Mouse (Mus musculus): ENCODE measurements at regions not wholly inside any gene's neighbourhood (a gene's known extent, or its start where the extent isn't known, plus 50 kb on each side); places are given as distances from the start of the nearest gene placed in this dataset.

DNA sequence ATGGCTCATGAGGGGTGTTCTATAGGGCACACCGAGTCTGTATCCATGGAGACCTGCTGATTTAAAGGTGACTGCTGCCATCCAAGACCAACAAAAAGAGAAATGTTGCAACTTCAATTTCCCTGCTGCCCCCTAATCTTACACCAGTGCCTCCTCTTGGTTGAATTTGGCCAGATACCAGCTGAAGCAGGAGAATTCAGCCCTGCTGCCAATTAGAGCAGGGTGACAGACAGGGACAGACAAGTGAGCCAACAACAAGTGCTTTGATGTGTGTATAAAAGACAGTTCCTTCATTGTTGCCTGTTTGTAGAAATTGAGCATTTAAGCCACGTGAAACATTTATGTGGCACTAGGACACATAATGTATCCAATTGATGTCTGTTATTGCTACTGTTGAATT is 75.5 kb upstream of the Adamts5 start:
- no peak for DNase-seq (ENCODE audit: low spot score)

DNA sequence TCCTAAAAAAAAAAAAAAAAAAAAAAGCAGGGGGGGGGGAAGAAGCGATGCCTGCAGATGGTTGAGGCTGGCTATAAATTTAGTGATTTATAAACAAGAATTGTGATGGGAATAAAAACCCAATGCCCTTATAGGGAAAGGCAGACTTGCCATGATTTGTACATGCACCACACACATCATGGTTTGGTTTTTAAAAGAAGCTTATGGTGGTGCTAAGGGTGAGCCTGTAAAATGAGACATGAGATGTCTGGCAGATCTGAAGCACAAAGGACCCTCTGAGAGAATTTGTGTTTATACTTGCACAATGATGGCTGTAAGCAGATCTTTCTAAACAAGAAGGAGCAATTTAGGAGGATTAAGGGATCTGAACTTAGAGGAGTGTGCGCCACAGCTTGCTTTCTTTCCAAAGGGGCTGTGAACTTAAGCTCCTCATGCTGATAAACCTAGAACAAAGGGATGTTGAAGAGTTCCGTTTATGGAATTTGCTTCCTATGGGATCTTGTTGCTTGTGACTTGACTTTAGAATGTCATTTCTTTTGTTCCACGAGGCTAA is 65.3 kb upstream of the Adamts5 start:
- DNase-seq (ENCODE audit: low spot score), result no peak

GRCm38 (mm10) chr16:85966251-85966650 is 64.6 kb upstream of the Adamts5 start:
- DNase-seq (ENCODE audit: low spot score), result no peak

GRCm38 (mm10) chr16:85964352-85965210 is 63.0 kb upstream of the Adamts5 start:
- no peak for DNase-seq (ENCODE audit: low spot score)

GRCm38 (mm10) chr16:85956006-85956562 is 54.5 kb upstream of the Adamts5 start:
- no peak for DNase-seq (ENCODE audit: low spot score)

DNA sequence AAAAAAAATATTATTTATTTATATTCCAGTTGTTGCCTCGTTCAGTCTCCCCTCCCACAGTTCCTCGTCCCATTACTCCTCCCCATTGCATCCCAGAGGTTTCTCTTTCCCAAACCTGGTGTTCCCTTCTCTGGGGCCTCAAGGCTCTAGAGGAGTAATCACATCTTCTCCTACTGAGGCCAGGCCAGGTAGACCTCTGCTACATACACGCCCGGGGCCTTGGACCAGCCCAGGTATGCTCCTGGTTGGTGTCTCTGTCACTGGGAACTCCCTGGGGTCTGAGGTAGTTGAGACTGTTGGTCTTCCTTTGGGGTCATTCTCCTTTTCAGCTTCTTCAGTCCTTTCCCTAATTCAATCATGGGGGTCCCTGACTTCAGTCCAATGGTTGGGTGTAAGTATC is 50.0 kb upstream of the Adamts5 start:
- no peak for DNase-seq (ENCODE audit: low spot score)

Data from layer of hippocampus, adult 11-12 months (tissue).